Mouse (Mus musculus): ENCODE results near the gene Xirp1. TPM values are rescaled to one million over a fixed set of nuclear protein-coding genes. Genes with fewer than 3 reads are reported as not detected.

Xirp1 gene
- polyA plus RNA-seq, 1 experiment from 2014 or later, result 47.2 TPM

DNA sequence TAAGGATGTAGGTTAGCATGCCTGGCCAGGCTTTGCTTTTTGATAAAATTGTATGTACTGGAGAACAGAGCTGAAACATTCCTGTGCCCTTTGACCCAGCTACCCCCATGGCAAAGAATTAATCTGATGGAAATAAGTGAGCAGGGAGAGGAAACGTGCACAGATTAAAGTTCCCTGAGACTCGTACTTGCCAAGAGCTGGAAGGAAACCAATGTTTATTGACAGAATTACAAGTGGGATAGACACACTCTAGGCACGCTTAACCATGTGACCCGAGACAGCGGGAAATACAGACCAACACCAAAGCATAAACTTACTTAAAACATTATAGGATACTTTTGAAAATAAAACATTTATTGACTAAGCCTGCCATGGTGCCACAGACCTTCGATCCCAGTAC is 25.1 kb upstream of the Xirp1 start:
- no peak for ATAC-seq (ENCODE audit: extremely low read depth, insufficient number of reproducible peaks, low FRiP score, low TSS enrichment)
- WGBS, result 68% methylated on average over 6 of the region's 6 CpGs
- H3K27me3 ChIP-seq (replicated peaks), result no peaks in the 10 kb centered on the region

GRCm38 (mm10) chr9:120043115-120043514 is 19.7 kb upstream of the Xirp1 start:
- Histone ChIP-seq H3K36me3 (no peaks in the 10 kb centered on the region), H3K27ac (replicated peaks) (no peak overlapping the region), H3K4me3 (no peak overlapping the region), H3K4me2 (no peak overlapping the region), H3K4me1 (0 out of 2 replicates have a peak, but pooled peaks cover 4% of the 10 kb centered on the region), H3K27me3 (replicated peaks) (no peaks in the 10 kb centered on the region), H3K9me3 (no peaks in the 10 kb centered on the region), H3K9ac (no peak overlapping the region)
- no peak for ATAC-seq (ENCODE audit: extremely low read depth, insufficient number of reproducible peaks, low FRiP score, low TSS enrichment)
- WGBS, result 74% methylated on average over 7 of the region's 7 CpGs

More for the DNA sequence above, 25.1 kb upstream of the Xirp1 start:
- H3K9ac ChIP-seq, result no peak overlapping the region
- no peaks in the 10 kb centered on the region for H3K9me3 ChIP-seq
- H3K4me2 ChIP-seq, result no peak overlapping the region
- no peaks in the 10 kb centered on the region for H3K36me3 ChIP-seq
- no peak overlapping the region for H3K27ac ChIP-seq (replicated peaks)
- no peak overlapping the region for H3K4me3 ChIP-seq
- H3K4me1 ChIP-seq, result peaks cover 10% of the 10 kb centered on the region; the same call in 1 of the 2 replicates

DNA sequence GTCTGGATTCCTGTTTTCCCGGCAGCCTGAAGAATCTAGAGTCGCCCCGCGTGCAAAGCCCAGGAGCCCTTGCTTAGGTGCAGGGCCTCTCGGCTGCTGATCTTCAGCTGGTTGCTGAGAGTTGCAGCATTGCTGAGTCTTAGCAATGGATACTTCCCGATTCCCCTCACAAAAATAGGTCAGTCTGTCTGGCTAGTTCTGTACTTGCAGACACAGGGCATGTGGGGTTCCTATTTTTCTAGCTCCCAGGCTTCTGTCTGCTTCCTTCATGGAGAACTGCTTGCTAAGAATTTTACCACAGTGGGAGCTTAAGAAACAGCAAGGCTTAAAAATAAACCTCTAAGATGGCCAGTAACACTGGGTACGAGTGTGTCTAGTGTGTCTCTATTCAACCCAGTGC is 14.0 kb upstream of the Xirp1 start:
- Histone ChIP-seq H3K4me2 (no peak overlapping the region), H3K4me3 (no peak overlapping the region), H3K36me3 (no peaks in the 10 kb centered on the region), H3K4me1 (no peaks in the 10 kb centered on the region), H3K27ac (replicated peaks) (peak overlapping the region; percentile 2; the same call in 1 of the 2 replicates), H3K27me3 (replicated peaks) (no peaks in the 10 kb centered on the region), H3K9ac (no peak overlapping the region), H3K9me3 (no peaks in the 10 kb centered on the region)
- ATAC-seq (ENCODE audit: extremely low read depth, insufficient number of reproducible peaks, low FRiP score, low TSS enrichment), result no peak
- WGBS, result 72% methylated on average over 7 of the region's 7 CpGs

DNA sequence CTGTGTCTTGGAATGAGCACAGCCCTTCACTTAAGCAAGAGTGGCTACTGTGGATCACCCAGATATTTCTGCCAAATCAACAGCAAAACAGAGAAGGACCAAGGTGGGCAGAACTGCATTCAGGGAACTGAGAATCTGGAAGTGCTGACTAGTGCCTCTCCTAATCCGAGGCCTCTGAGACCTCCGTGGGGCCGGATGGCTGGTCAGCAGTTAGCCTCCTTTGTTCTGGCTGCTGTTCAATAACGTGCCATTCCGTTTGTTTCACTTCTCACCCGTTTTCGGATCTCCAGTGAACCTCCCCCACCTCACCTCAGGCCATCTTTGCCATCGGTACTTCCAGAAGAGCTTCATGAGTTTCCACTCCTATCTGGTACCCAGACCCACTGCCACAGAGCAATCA is 11.0 kb upstream of the Xirp1 start:
- Histone ChIP-seq H3K27me3 (replicated peaks) (no peaks in the 10 kb centered on the region), H3K9ac (no peak overlapping the region), H3K4me3 (no peak overlapping the region), H3K4me2 (no peak overlapping the region), H3K27ac (replicated peaks) (no peak overlapping the region), H3K4me1 (no peaks in the 10 kb centered on the region), H3K9me3 (no peaks in the 10 kb centered on the region), H3K36me3 (no peaks in the 10 kb centered on the region)
- ATAC-seq (ENCODE audit: extremely low read depth, insufficient number of reproducible peaks, low FRiP score, low TSS enrichment), result no peak
- WGBS, result 73% methylated on average over 8 of the region's 8 CpGs

GRCm38 (mm10) chr9:120032710-120033109 is 9.3 kb upstream of the Xirp1 start:
- 83% methylated on average over 6 of the region's 6 CpGs for WGBS
- Histone ChIP-seq H3K9ac (no peak overlapping the region), H3K27me3 (replicated peaks) (no peaks in the 10 kb centered on the region), H3K27ac (replicated peaks) (no peak overlapping the region), H3K4me3 (no peak overlapping the region), H3K4me2 (no peak overlapping the region), H3K36me3 (no peaks in the 10 kb centered on the region), H3K9me3 (no peaks in the 10 kb centered on the region), H3K4me1 (peaks cover 8% of the 10 kb centered on the region)
- ATAC-seq (ENCODE audit: extremely low read depth, insufficient number of reproducible peaks, low FRiP score, low TSS enrichment), result no peak

GRCm38 (mm10) chr9:120030421-120030820 is 7.0 kb upstream of the Xirp1 start:
- H3K9ac ChIP-seq, result no peak overlapping the region
- no peak for ATAC-seq (ENCODE audit: extremely low read depth, insufficient number of reproducible peaks, low FRiP score, low TSS enrichment)
- H3K27ac ChIP-seq (replicated peaks), result no peak overlapping the region
- peaks cover 31% of the 10 kb centered on the region for H3K4me1 ChIP-seq
- 69% methylated on average over 10 of the region's 10 CpGs for WGBS
- H3K4me3 ChIP-seq, result no peak overlapping the region
- no peak overlapping the region for H3K4me2 ChIP-seq
- no peaks in the 10 kb centered on the region for H3K27me3 ChIP-seq (replicated peaks)
- no peaks in the 10 kb centered on the region for H3K36me3 ChIP-seq
- H3K9me3 ChIP-seq, result no peaks in the 10 kb centered on the region

DNA sequence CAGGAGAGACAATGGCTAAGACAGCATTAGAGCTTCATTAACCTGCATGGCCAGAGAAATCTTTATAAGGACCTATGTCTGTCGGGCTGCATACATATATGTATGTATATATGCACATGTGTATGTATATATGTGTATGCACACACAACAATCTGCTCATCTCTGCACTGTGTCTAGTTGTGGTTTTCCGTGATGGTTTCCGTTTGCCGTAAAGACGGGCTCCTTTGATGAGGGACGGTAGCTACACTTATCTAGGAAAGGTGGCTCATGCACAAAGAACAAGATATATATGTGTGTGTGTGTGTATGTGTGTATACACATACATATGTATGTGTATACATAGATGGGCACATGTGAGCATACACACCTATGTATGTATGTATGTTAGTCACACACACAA is 6.5 kb upstream of the Xirp1 start:
- H3K4me3 ChIP-seq, result no peak overlapping the region
- H3K27me3 ChIP-seq (replicated peaks), result no peaks in the 10 kb centered on the region
- H3K9ac ChIP-seq, result no peak overlapping the region
- H3K27ac ChIP-seq (replicated peaks), result no peak overlapping the region
- H3K4me2 ChIP-seq, result no peak overlapping the region
- no peak for ATAC-seq (ENCODE audit: extremely low read depth, insufficient number of reproducible peaks, low FRiP score, low TSS enrichment)
- H3K4me1 ChIP-seq, result peaks cover 36% of the 10 kb centered on the region
- H3K36me3 ChIP-seq, result no peaks in the 10 kb centered on the region
- 82% methylated on average over 6 of the region's 6 CpGs for WGBS
- no peaks in the 10 kb centered on the region for H3K9me3 ChIP-seq

DNA sequence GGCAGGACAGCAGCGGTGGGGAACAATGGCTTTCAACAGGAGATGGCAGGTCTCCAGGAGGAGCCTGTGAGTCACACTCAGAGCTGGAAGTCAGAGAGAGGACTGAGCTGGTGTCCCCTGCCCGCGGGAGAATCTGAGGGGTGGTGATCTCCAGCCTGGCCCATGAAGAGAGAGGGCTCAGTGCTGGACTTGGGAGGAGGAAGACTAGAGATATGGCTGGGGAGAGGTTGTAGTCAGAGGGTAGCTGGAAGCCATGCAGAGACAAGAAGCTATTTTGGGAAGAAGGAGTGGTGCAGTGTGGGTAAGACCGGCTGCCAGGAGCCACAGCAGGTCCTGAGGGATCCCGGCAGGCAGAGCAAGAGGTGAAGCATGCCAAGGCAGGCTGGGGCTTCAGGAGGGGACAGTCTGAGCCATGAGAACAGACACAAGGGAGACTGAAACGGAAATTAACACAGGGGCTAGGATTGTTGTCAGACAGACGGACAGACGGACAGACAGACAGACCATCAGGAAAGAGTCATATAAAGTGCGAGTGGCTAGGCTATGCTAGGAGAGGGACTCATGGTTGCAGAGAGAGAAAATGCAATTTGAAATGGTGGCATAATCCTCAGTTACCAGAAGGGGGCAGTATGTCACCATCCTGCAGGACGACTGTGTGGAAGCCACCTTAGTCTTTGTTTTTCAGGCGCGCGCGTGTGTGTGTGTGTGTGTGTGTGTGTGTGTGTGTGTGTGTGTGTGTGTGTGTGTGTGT is 4.2 kb upstream of the Xirp1 start:
- ATAC-seq (ENCODE audit: extremely low read depth, insufficient number of reproducible peaks, low FRiP score, low TSS enrichment), result peak; percentile 19; the same call in 1 of the 2 replicates
- Histone ChIP-seq H3K9me3 (no peaks in the 10 kb centered on the region), H3K9ac (peak overlapping the region; percentile 44), H3K4me2 (peak overlapping the region; percentile 55), H3K27ac (replicated peaks) (peak overlapping the region; percentile 96), H3K4me1 (peaks cover 49% of the 10 kb centered on the region), H3K36me3 (no peaks in the 10 kb centered on the region), H3K27me3 (replicated peaks) (no peaks in the 10 kb centered on the region), H3K4me3 (peak overlapping the region; percentile 8; the same call in 1 of the 2 replicates)
- WGBS, result 15% methylated on average over 14 of the region's 14 CpGs

DNA sequence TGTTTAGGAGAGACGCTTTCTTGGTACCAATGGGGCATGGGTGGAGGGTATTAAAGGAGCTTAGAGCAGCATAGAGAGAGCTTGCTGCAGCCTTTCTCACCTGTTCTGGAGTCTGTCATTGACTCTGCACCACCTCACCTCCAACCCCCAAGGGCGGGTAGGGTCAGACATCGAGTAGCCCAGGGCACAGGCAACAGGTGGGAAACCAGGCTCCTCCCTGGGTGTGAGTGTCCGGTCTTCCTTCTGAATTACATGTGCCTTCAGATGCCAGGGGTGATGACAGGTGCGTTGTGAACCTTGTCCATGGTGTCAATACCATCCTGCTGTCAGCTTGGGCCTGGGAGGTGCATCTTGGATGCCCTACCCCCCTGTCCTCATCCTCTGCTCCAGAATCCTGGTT is 1.2 kb upstream of the Xirp1 start:
- H3K36me3 ChIP-seq, result peaks cover 3% of the 10 kb centered on the region
- no peak for ATAC-seq (ENCODE audit: extremely low read depth, insufficient number of reproducible peaks, low FRiP score, low TSS enrichment)
- no peaks in the 10 kb centered on the region for H3K27me3 ChIP-seq (replicated peaks)
- peak overlapping the region; percentile 99 for H3K27ac ChIP-seq (replicated peaks)
- peak overlapping the region; percentile 94 for H3K9ac ChIP-seq
- WGBS, result 63% methylated on average over 5 of the region's 5 CpGs
- H3K4me3 ChIP-seq, result no peak overlapping the region
- H3K4me2 ChIP-seq, result peak overlapping the region; percentile 60
- no peaks in the 10 kb centered on the region for H3K9me3 ChIP-seq
- peaks cover 63% of the 10 kb centered on the region for H3K4me1 ChIP-seq

- H3K36me3 ChIP-seq, result peaks cover 7% of the 10 kb centered on the region
- no peaks in the 10 kb centered on the region for H3K9me3 ChIP-seq
- H3K27ac ChIP-seq (replicated peaks), result peak overlapping the region; percentile 99
- peak overlapping the region; percentile 72; the same call in 1 of the 2 replicates for H3K4me3 ChIP-seq
- WGBS, result 51% methylated on average over 10 of the region's 10 CpGs
- ATAC-seq (ENCODE audit: extremely low read depth, insufficient number of reproducible peaks, low FRiP score, low TSS enrichment), result no peak
- peak overlapping the region; percentile 94 for H3K9ac ChIP-seq
- H3K4me1 ChIP-seq, result peaks cover 68% of the 10 kb centered on the region
- peak overlapping the region; percentile 60 for H3K4me2 ChIP-seq
- H3K27me3 ChIP-seq (replicated peaks), result no peaks in the 10 kb centered on the region
Measured at GRCm38 (mm10) chr9:120024171-120024570, 773 bp upstream of the Xirp1 start.

- no peaks in the 10 kb centered on the region for H3K27me3 ChIP-seq (replicated peaks)
- H3K4me1 ChIP-seq, result peaks cover 70% of the 10 kb centered on the region
- H3K36me3 ChIP-seq, result peaks cover 38% of the 10 kb centered on the region
- H3K4me3 ChIP-seq, result peak overlapping the region; percentile 72
- 20% methylated on average over 5 of the region's 5 CpGs for WGBS
- H3K9ac ChIP-seq, result peak overlapping the region; percentile 94
- H3K27ac ChIP-seq (replicated peaks), result peak overlapping the region; percentile 99
- no peaks in the 10 kb centered on the region for H3K9me3 ChIP-seq
- ATAC-seq (ENCODE audit: extremely low read depth, insufficient number of reproducible peaks, low FRiP score, low TSS enrichment), result peak; percentile 31; the same call in 1 of the 2 replicates
- H3K4me2 ChIP-seq, result peak overlapping the region; percentile 76
Measured at GRCm38 (mm10) chr9:120021164-120021563, 2.2 kb downstream of the Xirp1 start.

All from heart, embryonic 13.5 days (tissue).